Mouse (Mus musculus) R1 (cell line): ENCODE measurements at regions not wholly inside any gene's neighbourhood (a gene's known extent, or its start where the extent isn't known, plus 50 kb on each side); places are given as distances from the start of the nearest gene placed in this dataset.

Experiments
- DNase-seq: peaks from one replicate; pipeline ENCODE4 v3.0.0-alpha.2; 2018; ENCODE audit warnings: low read depth, low spot score

GRCm38 (mm10) chr1:115331901-115332300 lies 352.7 kb upstream of the Cntnap5a start:
- peak; percentile 89 for DNase-seq

- no peak for DNase-seq
Observed at GRCm38 (mm10) chr1:115336317-115336716, 348.2 kb upstream of the Cntnap5a start.
